Mouse (Mus musculus): ENCODE measurements around the gene Gpatch8.

DNA sequence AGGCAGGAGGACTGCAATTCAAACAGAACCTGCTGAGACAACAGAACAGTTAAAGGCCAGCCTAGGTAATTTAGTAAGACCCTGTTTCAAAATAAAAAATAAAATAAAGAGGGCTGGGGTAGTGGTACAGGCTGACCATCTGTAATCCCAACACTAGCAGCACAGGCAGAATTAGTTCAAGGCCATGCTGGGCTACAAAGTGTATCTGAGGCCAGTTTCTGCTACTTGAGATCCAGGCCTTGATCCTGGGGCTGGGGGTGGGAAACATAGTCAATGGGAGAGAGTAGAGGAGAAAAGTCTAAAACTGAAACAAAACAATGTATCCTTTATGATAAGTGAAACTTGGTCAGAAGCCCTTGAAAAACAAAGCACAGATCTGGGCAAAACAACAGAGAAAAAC, 5.0 kb downstream of the Gpatch8 start:
- no peak for TF ChIP-seq POLR2A (IDR thresholded peaks at IDR 0.05; ENCODE audit: borderline replicate concordance, extremely low read depth, low read depth, low read length)
- TF ChIP-seq CTCF (IDR thresholded peaks at IDR 0.05; ENCODE audit: insufficient read depth, low read length): no peak

Measured in lung, adult 2 months (tissue).